In the genomic region with DNA sequence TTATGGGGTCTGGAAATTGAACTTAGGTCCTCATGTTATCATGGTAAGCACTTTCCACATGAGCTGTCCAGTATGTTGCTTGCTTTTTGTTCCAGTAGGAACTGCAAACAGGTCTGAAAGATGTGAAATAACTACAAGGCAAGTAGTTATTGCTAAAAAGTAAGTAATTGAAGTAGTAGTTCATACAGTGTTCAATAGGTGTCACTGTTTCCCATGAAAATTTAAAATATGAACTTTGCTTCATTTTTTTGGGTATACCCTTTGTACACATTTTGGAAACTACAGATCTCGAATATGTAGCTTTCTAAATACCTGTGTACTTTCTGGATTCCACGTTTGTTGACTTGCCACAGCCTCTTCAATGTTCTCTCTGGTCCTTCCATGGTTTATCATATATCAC, we compare ENCODE assay signal across 15 mouse cellular contexts. TPM values are rescaled to one million over a fixed set of nuclear protein-coding genes. Genes with fewer than 3 reads are reported as not detected.
DNase-seq lines count a peak whose midpoint lies in the region; ATAC-seq and TF ChIP-seq lines count a peak whose summit lies in the region.
"Had no signal": no experiment of that assay in that cellular context is flagged by ENCODE, and none has a peak within 500 bp of the region (broad histone marks: within the 10 kb centered on the region; RNA-seq: fewer than 3 reads in every experiment).

No protein-coding gene starts in this region.

- WGBS in embryonic facial prominence, embryonic 11.5 days = 60% methylated on average over 2 of the region's 2 CpGs
- whole genome bisulfite sequencing in embryonic facial prominence, embryonic 10.5 days = 67% methylated on average over 2 of the region's 2 CpGs
- WGBS in liver, embryonic 14.5 days (ENCODE audit: insufficient replicate concordance) = 24% methylated on average over 2 of the region's 2 CpGs
- 32% methylated on average over 2 of the region's 2 CpGs for WGBS in liver, embryonic 12.5 days (ENCODE audit: insufficient replicate concordance)

- H3K9ac ChIP-seq in embryonic facial prominence, embryonic 11.5 days (replicated peaks; ENCODE audit: low read length) = no peak overlapping the region
- no peak overlapping the region for H3K9ac ChIP-seq in liver, embryonic 14.5 days (replicated peaks)
- no peak overlapping the region for H3K9ac ChIP-seq in liver, embryonic 12.5 days
- H3K9ac ChIP-seq: liver, embryonic 15.5 days had no signal

- no peaks in the 10 kb centered on the region for H3K27me3 ChIP-seq in embryonic facial prominence, embryonic 11.5 days (ENCODE audit: control insufficient read depth, insufficient read depth, low read length)
- H3K27me3 ChIP-seq in embryonic facial prominence, embryonic 10.5 days (replicated peaks; ENCODE audit: low read depth, poor library complexity, severe bottlenecking) = no peaks in the 10 kb centered on the region
- no peaks in the 10 kb centered on the region for H3K27me3 ChIP-seq in liver, embryonic 14.5 days (ENCODE audit: control insufficient read depth, insufficient read depth, low read length)
- H3K27me3 ChIP-seq in liver, embryonic 12.5 days (replicated peaks) = no peaks in the 10 kb centered on the region
- no peaks in the 10 kb centered on the region for H3K27me3 ChIP-seq in E14TG2a.4 (ENCODE audit: insufficient read depth, low read length)
- H3K27me3 ChIP-seq: liver, embryonic 15.5 days had no signal

- no peak overlapping the region for H3K27ac ChIP-seq in embryonic facial prominence, embryonic 11.5 days (replicated peaks; ENCODE audit: low read depth, low read length)
- H3K27ac ChIP-seq in embryonic facial prominence, embryonic 10.5 days (replicated peaks) = no peak overlapping the region
- no peak overlapping the region for H3K27ac ChIP-seq in liver, embryonic 14.5 days
- H3K27ac ChIP-seq in liver, embryonic 12.5 days = no peak overlapping the region
- H3K27ac ChIP-seq: heart, embryonic 10.5 days; liver, embryonic 15.5 days had no signal

- ATAC-seq in embryonic facial prominence, embryonic 11.5 days (replicated peaks; ENCODE audit: insufficient number of reproducible peaks, low FRiP score, low TSS enrichment, low read depth) = no peak
- no peak for ATAC-seq in liver, embryonic 14.5 days (ENCODE audit: insufficient read depth)
- ATAC-seq in liver, embryonic 12.5 days = no peak
- peak; percentile 54; the same call in 1 of the 2 replicates for ATAC-seq in megakaryocyte progenitor cell, adult 5-6 weeks (replicated peaks; ENCODE audit: poor library complexity)
- ATAC-seq: intestine, embryonic 16.5 days had no signal

- no peaks in the 10 kb centered on the region for H3K36me3 ChIP-seq in embryonic facial prominence, embryonic 11.5 days (replicated peaks; ENCODE audit: control insufficient read depth, insufficient read depth, low read depth, low read length)
- H3K36me3 ChIP-seq in embryonic facial prominence, embryonic 10.5 days (replicated peaks) = no peaks in the 10 kb centered on the region
- no peaks in the 10 kb centered on the region for H3K36me3 ChIP-seq in liver, embryonic 14.5 days (replicated peaks; ENCODE audit: control insufficient read depth, insufficient read depth, low read depth)
- no peaks in the 10 kb centered on the region for H3K36me3 ChIP-seq in liver, embryonic 12.5 days
- no peaks in the 10 kb centered on the region for H3K36me3 ChIP-seq in E14TG2a.4 (ENCODE audit: insufficient read depth, low read length)
- H3K36me3 ChIP-seq: heart, embryonic 10.5 days; liver, embryonic 15.5 days had no signal

- TF ChIP-seq EP300 in liver, embryonic 14.5 days (IDR thresholded peaks at IDR 0.05; ENCODE audit: low read depth) = no peak

- no peaks in the 10 kb centered on the region for H3K4me1 ChIP-seq in embryonic facial prominence, embryonic 11.5 days (ENCODE audit: control insufficient read depth, insufficient read depth, low read length)
- H3K4me1 ChIP-seq in embryonic facial prominence, embryonic 10.5 days = no peaks in the 10 kb centered on the region
- no peaks in the 10 kb centered on the region for H3K4me1 ChIP-seq in liver, embryonic 14.5 days (replicated peaks; ENCODE audit: control insufficient read depth in 2 of 2, insufficient read depth in 2 of 2, low read length in 1 of 2)
- no peaks in the 10 kb centered on the region for H3K4me1 ChIP-seq in liver, embryonic 12.5 days
- no peaks in the 10 kb centered on the region for H3K4me1 ChIP-seq in E14TG2a.4 (replicated peaks; ENCODE audit: low read depth, low read length)
- H3K4me1 ChIP-seq: heart, embryonic 10.5 days; liver, embryonic 15.5 days had no signal

- no peak overlapping the region for H3K4me3 ChIP-seq in embryonic facial prominence, embryonic 11.5 days (ENCODE audit: low read depth, low read length)
- no peak overlapping the region for H3K4me3 ChIP-seq in embryonic facial prominence, embryonic 10.5 days
- no peak overlapping the region for H3K4me3 ChIP-seq in liver, embryonic 14.5 days (ENCODE audit: insufficient read depth in 1 of 2, low read depth in 2 of 2, low read length in 2 of 2)
- no peak overlapping the region for H3K4me3 ChIP-seq in liver, embryonic 12.5 days
- H3K4me3 ChIP-seq in E14TG2a.4 (replicated peaks; ENCODE audit: low read length) = no peak overlapping the region
- H3K4me3 ChIP-seq: heart, embryonic 10.5 days; liver, embryonic 15.5 days had no signal

- H3K4me2 ChIP-seq in embryonic facial prominence, embryonic 11.5 days (ENCODE audit: low read depth, low read length) = no peak overlapping the region
- H3K4me2 ChIP-seq in liver, embryonic 14.5 days (ENCODE audit: low read depth) = no peak overlapping the region
- H3K4me2 ChIP-seq in liver, embryonic 12.5 days = no peak overlapping the region
- H3K4me2 ChIP-seq: liver, embryonic 15.5 days had no signal

- TF ChIP-seq CTCF in liver, embryonic 14.5 days (IDR thresholded peaks at IDR 0.05; ENCODE audit: low read depth) = 0 out of 2 replicates have a peak, but pooled peaks have one; percentile 10
- peak; percentile 31 for TF ChIP-seq CTCF in E14TG2a.4 (conservative IDR thresholded peaks at IDR 0.05; ENCODE audit: low read length)

- no peaks in the 10 kb centered on the region for H3K9me3 ChIP-seq in embryonic facial prominence, embryonic 11.5 days (replicated peaks; ENCODE audit: control insufficient read depth, low read length)
- no peaks in the 10 kb centered on the region for H3K9me3 ChIP-seq in embryonic facial prominence, embryonic 10.5 days
- H3K9me3 ChIP-seq in liver, embryonic 14.5 days (ENCODE audit: control insufficient read depth, low read length) = no peaks in the 10 kb centered on the region
- H3K9me3 ChIP-seq in liver, embryonic 12.5 days (replicated peaks) = no peaks in the 10 kb centered on the region
- H3K9me3 ChIP-seq in E14TG2a.4 (ENCODE audit: low read length) = no peaks in the 10 kb centered on the region
- H3K9me3 ChIP-seq: heart, embryonic 10.5 days; liver, embryonic 15.5 days had no signal

- peak; percentile 13 for DNase-seq in embryonic facial prominence, embryonic 11.5 days (ENCODE audit: low spot score)
- no peak for DNase-seq in embryonic facial prominence, embryonic 10.5 days (ENCODE audit: low spot score)
- no peak for DNase-seq in liver, embryonic 14.5 days (ENCODE audit: low read depth in 3 of 3, low spot score in 3 of 3)
- DNase-seq in cerebellum, adult 18-20 months = no peak
- no peak for DNase-seq in frontal cortex, postnatal 10 days (ENCODE audit: low spot score in 2 of 2)
- DNase-seq: adrenal gland, postnatal 25 days; cerebellum, adult 11 months; embryo, embryonic 11 days; heart, postnatal 36 days had no signal

RNA-seq across cellular contexts. Expression of a gene that starts 28.3 kb away (rescaled TPM):
- polyA plus RNA-seq in embryonic facial prominence, embryonic 11.5 days (2014; fragmentation: Nextera tagmentation; extraction: Ambion mirVana) = 9.1 and 12.3 TPM in 2 replicates
- 9.9 and 10.2 TPM in 2 replicates for polyA plus RNA-seq in embryonic facial prominence, embryonic 10.5 days (2016; fragmentation: Nextera tagmentation; extraction: Ambion mirVana)
- 0.80 and 1.7 TPM in 2 replicates for polyA plus RNA-seq in liver, embryonic 14.5 days (2012; rRNA removed)
- polyA plus RNA-seq in liver, embryonic 14.5 days (2014; fragmentation: Nextera tagmentation; extraction: Ambion mirVana) = 3.5 and 3.8 TPM in 2 replicates
- polyA plus RNA-seq in liver, embryonic 12.5 days (2016; fragmentation: Nextera tagmentation; extraction: Ambion mirVana) = 5.4 and 6.1 TPM in 2 replicates
- 7.4 and 8.8 TPM in 2 replicates for total RNA-seq in megakaryocyte progenitor cell, adult 5-6 weeks (2015)
- total RNA-seq in megakaryocyte progenitor cell, adult 5-6 weeks (2017) = 5.2 and 10.9 TPM in 2 replicates

RNA-seq across cellular contexts. Expression of a gene that starts 28.4 kb away (rescaled TPM):
- 99.1 and 101 TPM in 2 replicates for polyA plus RNA-seq in embryonic facial prominence, embryonic 11.5 days (2014; fragmentation: Nextera tagmentation; extraction: Ambion mirVana)
- 92.8 and 93.1 TPM in 2 replicates for polyA plus RNA-seq in embryonic facial prominence, embryonic 10.5 days (2016; fragmentation: Nextera tagmentation; extraction: Ambion mirVana)
- 15.2 and 21.1 TPM in 2 replicates for polyA plus RNA-seq in liver, embryonic 14.5 days (2012; rRNA removed)
- polyA plus RNA-seq in liver, embryonic 14.5 days (2014; fragmentation: Nextera tagmentation; extraction: Ambion mirVana) = 38.2 and 41.4 TPM in 2 replicates
- polyA plus RNA-seq in liver, embryonic 12.5 days (2016; fragmentation: Nextera tagmentation; extraction: Ambion mirVana) = 59.4 and 61.7 TPM in 2 replicates
- 52.8 and 56.9 TPM in 2 replicates for total RNA-seq in megakaryocyte progenitor cell, adult 5-6 weeks (2015)
- 87.5 and 99.7 TPM in 2 replicates for total RNA-seq in megakaryocyte progenitor cell, adult 5-6 weeks (2017)
